Mouse (Mus musculus): Measurements from ENCODE around the gene H2-DMa. TPM values are rescaled to one million over a fixed set of nuclear protein-coding genes. Genes with fewer than 3 reads are reported as not detected.

Gene H2-DMa
- polyA plus RNA-seq, 1 experiment from 2014 or later, result 9.5 TPM

DNA sequence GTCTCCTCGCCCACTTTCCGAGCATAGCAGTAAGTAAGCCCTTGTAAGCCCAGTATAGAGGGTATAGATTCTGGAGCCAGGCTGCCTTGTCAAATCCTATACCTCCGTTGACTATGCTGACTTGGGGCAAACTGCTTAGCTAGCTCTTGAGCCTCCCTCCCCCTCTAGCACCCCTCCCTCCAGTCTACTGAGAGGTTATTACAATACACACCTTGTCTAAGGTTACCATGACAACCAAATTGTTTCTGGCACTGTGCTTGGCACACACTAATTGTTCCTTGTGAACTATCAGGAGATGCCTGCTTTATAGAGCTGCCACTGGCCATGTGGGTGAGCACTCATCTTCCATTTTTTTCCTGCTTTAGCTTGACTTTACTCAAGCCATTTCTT, 9.5 kb upstream of the H2-DMa start:
- Histone ChIP-seq H3K27me3 (ENCODE audit: control insufficient read depth, insufficient read depth, low read length) (no peaks in the 10 kb centered on the region), H3K4me2 (no peak overlapping the region), H3K36me3 (ENCODE audit: control insufficient read depth, insufficient read depth, low read length) (peaks cover 27% of the 10 kb centered on the region), H3K4me1 (ENCODE audit: control insufficient read depth, insufficient read depth, low read length) (no peaks in the 10 kb centered on the region), H3K27ac (ENCODE audit: low read depth, low read length) (no peak overlapping the region), H3K4me3 (ENCODE audit: low read depth, low read length) (no peak overlapping the region), H3K9me3 (ENCODE audit: control insufficient read depth, low read length) (no peaks in the 10 kb centered on the region), H3K9ac (ENCODE audit: low read length) (no peak overlapping the region)
- WGBS, result 69% methylated on average over 3 of the region's 3 CpGs
- ATAC-seq (ENCODE audit: low FRiP score) (peak; percentile 33; the same call in 1 of the 2 replicates), DNase-seq (ENCODE audit: low spot score, missing footprints) (peak; percentile 85)

DNA sequence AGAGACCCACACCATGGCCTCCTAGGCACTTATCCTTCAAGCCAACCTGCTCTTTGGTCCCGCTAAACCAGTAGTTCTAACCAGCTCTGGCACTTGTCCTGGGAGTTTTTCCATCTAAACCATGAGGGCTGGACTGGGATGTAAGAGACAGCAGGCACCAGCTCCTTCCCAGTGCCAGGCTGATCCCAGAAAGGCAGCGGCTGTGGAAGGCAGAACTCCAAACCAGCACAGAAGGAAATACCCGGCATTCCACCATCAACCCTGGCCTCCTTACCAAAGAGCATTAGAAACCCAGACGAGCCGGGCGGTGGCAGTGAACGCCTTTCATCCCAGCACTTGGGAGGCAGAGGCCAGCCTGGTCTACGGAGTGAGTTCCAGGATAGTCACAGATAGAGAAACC, 9.0 kb upstream of the H2-DMa start:
- Histone ChIP-seq H3K36me3 (ENCODE audit: control insufficient read depth, insufficient read depth, low read length) (peaks cover 33% of the 10 kb centered on the region), H3K4me1 (ENCODE audit: control insufficient read depth, insufficient read depth, low read length) (no peaks in the 10 kb centered on the region), H3K9ac (ENCODE audit: low read length) (no peak overlapping the region), H3K27me3 (ENCODE audit: control insufficient read depth, insufficient read depth, low read length) (no peaks in the 10 kb centered on the region), H3K9me3 (ENCODE audit: control insufficient read depth, low read length) (no peaks in the 10 kb centered on the region), H3K4me3 (ENCODE audit: low read depth, low read length) (no peak overlapping the region), H3K27ac (ENCODE audit: low read depth, low read length) (no peak overlapping the region), H3K4me2 (no peak overlapping the region)
- WGBS, result 70% methylated on average over 8 of the region's 8 CpGs
- ATAC-seq (ENCODE audit: low FRiP score) (no peak), DNase-seq (ENCODE audit: low spot score, missing footprints) (peak; percentile 85)

GRCm38 (mm10) chr17:34114114-34114513, 5.2 kb upstream of the H2-DMa start:
- ATAC-seq (ENCODE audit: low FRiP score) (no peak), DNase-seq (ENCODE audit: low spot score, missing footprints) (peak; percentile 82)
- Histone ChIP-seq H3K9ac (ENCODE audit: low read length) (no peak overlapping the region), H3K4me3 (ENCODE audit: low read depth, low read length) (no peak overlapping the region), H3K9me3 (ENCODE audit: control insufficient read depth, low read length) (no peaks in the 10 kb centered on the region), H3K4me1 (ENCODE audit: control insufficient read depth, insufficient read depth, low read length) (peaks cover 11% of the 10 kb centered on the region), H3K4me2 (no peak overlapping the region), H3K36me3 (ENCODE audit: control insufficient read depth, insufficient read depth, low read length) (peaks cover 53% of the 10 kb centered on the region), H3K27me3 (ENCODE audit: control insufficient read depth, insufficient read depth, low read length) (no peaks in the 10 kb centered on the region), H3K27ac (ENCODE audit: low read depth, low read length) (no peak overlapping the region)
- WGBS, result 94% methylated on average over 7 of the region's 7 CpGs

DNA sequence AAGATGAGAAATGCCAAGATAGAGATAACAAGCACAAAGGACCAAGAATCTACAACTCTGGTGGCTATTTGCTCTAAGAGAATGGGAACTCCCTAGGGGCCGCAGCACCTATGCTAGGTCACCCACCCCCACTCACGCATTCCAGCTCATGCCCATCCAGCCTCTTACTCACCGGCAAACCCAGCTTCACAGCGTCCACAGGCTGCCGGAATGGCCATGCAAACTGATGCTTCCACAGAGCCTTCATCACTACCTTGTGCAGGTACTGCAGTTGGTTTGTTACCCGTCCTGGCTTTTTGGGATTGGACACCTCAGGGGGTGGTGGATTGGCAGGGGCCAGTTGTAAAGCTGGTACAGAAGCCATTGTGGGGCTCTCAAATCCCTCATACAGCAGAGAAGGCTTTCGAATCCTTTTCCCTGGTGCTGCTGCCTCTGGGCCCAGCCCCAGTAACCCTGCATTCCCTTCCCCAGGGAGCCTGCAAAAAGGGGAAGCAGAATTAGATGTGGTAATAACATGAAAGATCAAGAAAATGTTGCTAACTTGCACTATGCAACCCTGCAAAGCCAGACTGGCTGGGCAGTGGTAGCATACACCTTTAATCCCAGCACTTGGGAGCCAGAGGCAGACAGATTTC, 2.5 kb upstream of the H2-DMa start:
- peaks cover 11% of the 10 kb centered on the region for H3K4me1 ChIP-seq (ENCODE audit: control insufficient read depth, insufficient read depth, low read length)
- no peak overlapping the region for H3K27ac ChIP-seq (ENCODE audit: low read depth, low read length)
- no peaks in the 10 kb centered on the region for H3K27me3 ChIP-seq (ENCODE audit: control insufficient read depth, insufficient read depth, low read length)
- ATAC-seq (ENCODE audit: low FRiP score) (no peak), DNase-seq (ENCODE audit: low spot score, missing footprints) (peak; percentile 83)
- H3K9ac ChIP-seq (ENCODE audit: low read length), result peak overlapping the region; percentile 58
- H3K9me3 ChIP-seq (ENCODE audit: control insufficient read depth, low read length), result no peaks in the 10 kb centered on the region
- 51% methylated on average over 7 of the region's 7 CpGs for WGBS
- peak overlapping the region; percentile 99 for H3K4me3 ChIP-seq (ENCODE audit: low read depth, low read length)
- H3K36me3 ChIP-seq (ENCODE audit: control insufficient read depth, insufficient read depth, low read length), result peaks cover 51% of the 10 kb centered on the region
- peak overlapping the region; percentile 97 for H3K4me2 ChIP-seq

DNA sequence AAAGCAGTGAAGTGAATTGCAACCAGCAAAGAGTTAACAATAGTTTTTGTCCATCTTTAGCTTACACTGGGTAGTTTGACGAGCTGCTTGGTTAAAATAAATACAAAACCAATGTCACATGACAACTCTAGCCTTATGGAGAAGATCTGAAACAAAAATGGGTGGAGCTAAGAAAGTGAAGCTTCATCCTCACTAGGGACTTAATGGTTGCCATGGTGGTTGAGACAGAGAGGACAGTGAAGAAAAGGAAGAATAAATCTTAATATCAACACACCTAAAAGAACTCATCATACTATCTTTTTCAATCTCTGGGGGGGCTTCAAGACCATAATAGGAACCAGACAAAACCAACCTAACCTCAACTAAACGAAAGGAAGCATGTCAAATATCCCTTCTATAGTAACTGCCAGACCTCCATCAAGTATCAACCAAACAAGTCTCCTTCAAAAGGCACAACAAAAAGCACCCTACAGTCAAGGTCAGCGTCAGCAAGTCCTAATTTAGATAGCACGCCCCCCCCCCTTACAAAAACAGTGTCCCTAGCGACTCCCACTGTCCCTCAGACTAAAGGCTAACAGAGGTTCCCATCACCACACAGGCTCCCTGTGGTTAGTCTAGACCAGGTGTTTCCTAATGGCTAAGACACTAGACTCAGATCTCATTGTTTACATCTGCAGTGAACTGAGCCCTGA, 1.8 kb upstream of the H2-DMa start:
- H3K36me3 ChIP-seq (ENCODE audit: control insufficient read depth, insufficient read depth, low read length), result peaks cover 45% of the 10 kb centered on the region
- DNase-seq (ENCODE audit: low spot score, missing footprints) (peak; percentile 90), ATAC-seq (ENCODE audit: low FRiP score) (no peak)
- H3K9ac ChIP-seq (ENCODE audit: low read length), result peak overlapping the region; percentile 93
- H3K4me2 ChIP-seq, result peak overlapping the region; percentile 97
- H3K4me3 ChIP-seq (ENCODE audit: low read depth, low read length), result peak overlapping the region; percentile 99
- under 1% methylated on average over 5 of the region's 5 CpGs for WGBS
- H3K27me3 ChIP-seq (ENCODE audit: control insufficient read depth, insufficient read depth, low read length), result no peaks in the 10 kb centered on the region
- no peak overlapping the region for H3K27ac ChIP-seq (ENCODE audit: low read depth, low read length)
- peaks cover 11% of the 10 kb centered on the region for H3K4me1 ChIP-seq (ENCODE audit: control insufficient read depth, insufficient read depth, low read length)
- H3K9me3 ChIP-seq (ENCODE audit: control insufficient read depth, low read length), result no peaks in the 10 kb centered on the region

- ATAC-seq (ENCODE audit: low FRiP score), result no peak
Measured at GRCm38 (mm10) chr17:34118113-34118872, 1.0 kb upstream of the H2-DMa start.

GRCm38 (mm10) chr17:34118873-34119248, 480 bp upstream of the H2-DMa start:
- DNase-seq (ENCODE audit: low spot score, missing footprints) (no peak), ATAC-seq (ENCODE audit: low FRiP score) (no peak)
- no peaks in the 10 kb centered on the region for H3K27me3 ChIP-seq (ENCODE audit: control insufficient read depth, insufficient read depth, low read length)
- H3K4me3 ChIP-seq (ENCODE audit: low read depth, low read length), result peak overlapping the region; percentile 99
- 0% methylated on average over 38 of the region's 38 CpGs for WGBS
- peaks cover 32% of the 10 kb centered on the region for H3K36me3 ChIP-seq (ENCODE audit: control insufficient read depth, insufficient read depth, low read length)
- H3K9ac ChIP-seq (ENCODE audit: low read length), result peak overlapping the region; percentile 93
- peak overlapping the region; percentile 100 for H3K27ac ChIP-seq (ENCODE audit: low read depth, low read length)
- H3K4me2 ChIP-seq, result peak overlapping the region; percentile 97
- peaks cover 22% of the 10 kb centered on the region for H3K4me1 ChIP-seq (ENCODE audit: control insufficient read depth, insufficient read depth, low read length)
- no peaks in the 10 kb centered on the region for H3K9me3 ChIP-seq (ENCODE audit: control insufficient read depth, low read length)

More at GRCm38 (mm10) chr17:34118113-34118872, 1.0 kb upstream of the H2-DMa start:
- WGBS, result 2% methylated on average over 64 of the region's 67 CpGs
- Histone ChIP-seq H3K9me3 (ENCODE audit: control insufficient read depth, low read length) (no peaks in the 10 kb centered on the region), H3K27me3 (ENCODE audit: control insufficient read depth, insufficient read depth, low read length) (no peaks in the 10 kb centered on the region), H3K27ac (ENCODE audit: low read depth, low read length) (peak overlapping the region; percentile 100; the same call in 1 of the 2 replicates), H3K9ac (ENCODE audit: low read length) (peak overlapping the region; percentile 93), H3K36me3 (ENCODE audit: control insufficient read depth, insufficient read depth, low read length) (peaks cover 38% of the 10 kb centered on the region), H3K4me2 (peak overlapping the region; percentile 97), H3K4me1 (ENCODE audit: control insufficient read depth, insufficient read depth, low read length) (peaks cover 16% of the 10 kb centered on the region), H3K4me3 (ENCODE audit: low read depth, low read length) (peak overlapping the region; percentile 99)
- peak; percentile 95 for DNase-seq (ENCODE audit: low spot score, missing footprints)

DNA sequence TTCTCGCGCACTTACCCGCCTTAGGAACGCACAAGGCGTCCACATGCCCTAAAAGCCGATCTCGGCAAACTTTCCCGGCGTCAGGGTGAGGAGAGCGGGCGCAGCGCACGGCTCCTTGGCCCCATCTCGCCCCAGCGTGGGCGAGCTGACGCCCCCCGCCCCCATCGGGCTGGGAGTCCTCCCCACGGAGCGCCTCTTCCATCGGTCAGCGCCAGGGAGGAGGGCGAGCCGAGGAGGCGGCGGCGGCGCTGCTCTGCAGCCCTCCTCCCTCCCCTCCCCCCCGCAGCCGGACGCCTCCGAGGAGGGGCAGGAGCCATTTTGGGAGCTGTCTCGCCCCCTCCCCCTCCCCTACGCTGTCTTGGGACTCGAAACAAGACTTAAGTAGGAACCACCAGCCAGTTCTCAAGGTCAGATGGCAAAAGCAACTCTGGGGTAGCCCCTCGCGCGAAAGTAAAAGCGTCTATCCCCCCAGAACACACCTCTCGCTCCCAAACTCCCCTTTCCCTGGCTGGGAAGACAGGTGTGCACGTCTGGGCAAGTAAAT, 911 bp downstream of the H2-DMa start:
- peak overlapping the region; percentile 99 for H3K9ac ChIP-seq (ENCODE audit: low read length)
- peaks cover 24% of the 10 kb centered on the region for H3K4me1 ChIP-seq (ENCODE audit: control insufficient read depth, insufficient read depth, low read length)
- under 1% methylated on average over 39 of the region's 42 CpGs for WGBS
- H3K27me3 ChIP-seq (ENCODE audit: control insufficient read depth, insufficient read depth, low read length), result no peaks in the 10 kb centered on the region
- H3K4me2 ChIP-seq, result peak overlapping the region; percentile 97
- H3K4me3 ChIP-seq (ENCODE audit: low read depth, low read length), result peak overlapping the region; percentile 99
- peak overlapping the region; percentile 100 for H3K27ac ChIP-seq (ENCODE audit: low read depth, low read length)
- DNase-seq (ENCODE audit: low spot score, missing footprints) (peak; percentile 98), ATAC-seq (ENCODE audit: low FRiP score) (peak; percentile 14)
- peaks cover 21% of the 10 kb centered on the region for H3K36me3 ChIP-seq (ENCODE audit: control insufficient read depth, insufficient read depth, low read length)
- no peaks in the 10 kb centered on the region for H3K9me3 ChIP-seq (ENCODE audit: control insufficient read depth, low read length)

All from midbrain, embryonic 11.5 days (tissue).